Mouse (Mus musculus): ENCODE results near the gene Vmn1r86.
A peak's percentile ranks its signal among the peaks of the same experiment; 100 is the strongest.
"Not testable (repeated sequence)": the region's sequence is repeated elsewhere in the genome, so short reads cannot be mapped to it uniquely, and the experiment has no call there.

Gene Vmn1r86

DNA sequence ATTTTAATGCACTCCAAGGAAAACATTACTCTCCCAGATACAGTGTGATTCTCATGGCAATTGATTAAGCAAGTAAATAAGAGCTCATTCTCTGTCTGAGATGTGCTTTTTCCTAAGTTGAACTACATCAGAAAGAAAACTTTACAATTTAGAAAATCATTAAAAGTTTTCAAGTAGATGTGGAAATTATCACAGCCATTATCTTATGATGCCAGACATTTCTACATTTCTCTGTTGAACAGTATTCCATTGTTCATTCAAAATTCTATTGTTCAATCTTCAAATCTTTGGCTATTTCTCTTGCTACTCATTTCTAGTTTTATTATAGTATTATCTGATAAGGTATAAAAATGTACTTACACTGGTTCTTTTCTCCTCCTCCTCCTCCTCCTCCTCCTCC is at the start of gene Vmn1r86:
Gene Vmn1r86, minus strand, starts transcription at position 101 of the 400 bp plus-strand sequence.
- no peak for DNase-seq (ENCODE audit: low spot score in 2 of 2)

GRCm38 (mm10) chr7:13159268-13159667 is 39.6 kb upstream of the Vmn1r86 start, which contains the start of gene Vmn1r88:
Gene Vmn1r88 (plus strand): TSS chr7:13159568.
- no peak for DNase-seq (ENCODE audit: low spot score in 2 of 2)

- DNase-seq (ENCODE audit: low spot score in 2 of 2) = no peak
These were observed 20.3 kb upstream of the Vmn1r86 start, which contains the start of gene Vmn1r87 for GRCm38 (mm10) chr7:13140057-13140456. Gene Vmn1r87 (minus strand): TSS chr7:13140157.

GRCm38 (mm10) chr7:13137340-13137739 is 17.6 kb upstream of the Vmn1r86 start:
- DNase-seq (ENCODE audit: low spot score in 2 of 2) = no peak

GRCm38 (mm10) chr7:13131856-13132255 is 12.1 kb upstream of the Vmn1r86 start:
- DNase-seq (ENCODE audit: low spot score in 2 of 2) = no peak

- DNase-seq (ENCODE audit: low spot score in 2 of 2) = not testable (repeated sequence)
These were observed 3.9 kb upstream of the Vmn1r86 start for GRCm38 (mm10) chr7:13123554-13124153.

GRCm38 (mm10) chr7:13095073-13095472 is 24.6 kb downstream of the Vmn1r86 start, which contains the start of gene Vmn1r85:
Gene Vmn1r85 (minus strand): TSS chr7:13095173.
- DNase-seq (ENCODE audit: low spot score in 2 of 2) = no peak

DNA sequence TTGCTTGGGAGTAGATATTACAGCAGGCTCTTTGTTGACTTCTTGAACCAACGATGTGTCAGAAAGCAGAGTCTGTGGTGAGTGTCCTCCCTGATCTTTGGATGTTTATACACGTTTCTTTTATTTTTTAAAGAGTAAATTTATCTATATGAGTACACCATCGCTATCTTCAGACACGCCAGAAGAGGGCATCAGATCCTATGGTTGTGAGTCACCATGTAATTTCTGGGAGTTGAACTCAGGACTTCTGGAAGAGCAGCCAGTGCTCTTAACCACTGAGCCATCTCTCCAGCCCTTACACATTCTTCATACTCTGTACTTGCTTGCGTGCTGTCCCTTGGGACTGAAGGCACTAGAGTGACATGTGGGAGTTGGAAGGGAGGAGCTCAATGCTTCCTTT is 47.4 kb downstream of the Vmn1r86 start:
- no peak for DNase-seq (ENCODE audit: low spot score in 2 of 2)

- not testable (repeated sequence) for DNase-seq (ENCODE audit: low spot score in 2 of 2)
These were observed 56.3 kb downstream of the Vmn1r86 start for GRCm38 (mm10) chr7:13063399-13063798.

DNA sequence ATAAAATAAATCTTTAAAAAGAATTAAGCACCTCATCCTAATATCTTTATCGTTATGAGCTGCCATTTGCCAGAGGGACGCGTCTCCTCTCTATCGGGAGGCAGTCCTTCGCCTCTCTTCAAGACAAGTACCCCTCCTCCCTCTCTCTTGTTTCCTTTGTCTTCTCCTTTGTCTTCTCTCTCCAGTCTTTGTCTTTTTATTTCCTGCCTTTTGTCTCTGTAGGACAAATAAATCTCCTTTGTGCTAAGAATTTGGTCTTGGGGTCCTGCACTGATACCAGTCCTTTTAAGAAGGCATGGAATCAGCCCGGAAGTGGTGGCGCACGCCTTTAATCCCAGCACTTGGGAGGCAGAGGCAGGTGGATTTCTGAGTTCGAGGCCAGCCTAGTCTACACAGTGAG is 60.2 kb downstream of the Vmn1r86 start:
- DNase-seq (ENCODE audit: low spot score in 2 of 2) = no peak

GRCm38 (mm10) chr7:13056913-13057700 is 62.6 kb downstream of the Vmn1r86 start:
- no peak for DNase-seq (ENCODE audit: low spot score in 2 of 2)

- DNase-seq (ENCODE audit: low spot score in 2 of 2) = peak; percentile 95 to 98
These were observed 65.3 kb downstream of the Vmn1r86 start, which contains the start of gene Mzf1 for GRCm38 (mm10) chr7:13054287-13055010. Gene Mzf1 (minus strand): TSS chr7:13054764.

DNA sequence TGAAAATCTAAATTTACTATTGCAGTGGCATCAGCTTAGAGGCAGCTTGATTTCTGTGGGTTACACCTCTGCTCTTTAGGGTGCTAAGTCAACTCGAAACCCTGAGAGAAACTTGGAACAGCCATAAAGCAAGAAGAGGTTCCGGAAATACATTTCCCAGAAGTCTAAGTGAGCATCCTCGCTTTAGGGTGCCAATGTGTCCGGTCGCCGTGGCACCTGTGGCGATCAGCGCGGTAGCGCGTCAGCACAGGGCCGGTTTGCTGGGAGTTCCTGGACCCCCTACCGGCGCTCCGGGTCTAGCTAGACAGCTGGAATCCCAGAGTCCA is 65.8 kb downstream of the Vmn1r86 start:
- DNase-seq (ENCODE audit: low spot score in 2 of 2) = no peak

- DNase-seq (ENCODE audit: low spot score in 2 of 2) = no peak
These were observed 66.2 kb downstream of the Vmn1r86 start for GRCm38 (mm10) chr7:13053501-13053900.

- DNase-seq (ENCODE audit: low spot score in 2 of 2) = no peak
These were observed 66.7 kb downstream of the Vmn1r86 start for GRCm38 (mm10) chr7:13053001-13053400.

Measured in frontal cortex, postnatal 14 days (tissue).